Comparison of ENCODE assay signal across 10 mouse cellular contexts in genomic region chr4:46657116-46657515, GRCm38 (mm10). TPM values are rescaled to one million over a fixed set of nuclear protein-coding genes. Genes with fewer than 3 reads are reported as not detected.
A peak's percentile ranks its signal among the peaks of the same experiment; 100 is the strongest.
DNase-seq lines count a peak whose midpoint lies in the region; ATAC-seq and TF ChIP-seq lines count a peak whose summit lies in the region.
"Had no signal": no experiment of that assay in that cellular context is flagged by ENCODE, and none has a peak within 500 bp of the region (broad histone marks: within the 10 kb centered on the region; RNA-seq: fewer than 3 reads in every experiment).

No protein-coding gene starts in this region.

- TF ChIP-seq CTCF in intestine, postnatal 0 days (IDR thresholded peaks at IDR 0.05; ENCODE audit: low read depth): peak; percentile 88
- TF ChIP-seq CTCF in G1E (IDR thresholded peaks at IDR 0.05; ENCODE audit: low read depth, low read length): peak; percentile 84

- H3K4me3 ChIP-seq in intestine, postnatal 0 days (ENCODE audit: low read depth, low read length): no peak overlapping the region
- no peak overlapping the region for H3K4me3 ChIP-seq in intestine, embryonic 16.5 days (ENCODE audit: low read length)
- H3K4me3 ChIP-seq in G1E (ENCODE audit: low read depth, low read length): no peak overlapping the region
- H3K4me3 ChIP-seq in midbrain, embryonic 15.5 days: no peak overlapping the region
- H3K4me3 ChIP-seq: embryonic facial prominence, embryonic 15.5 days had no signal

- H3K27ac ChIP-seq in intestine, postnatal 0 days (ENCODE audit: low read depth, low read length): no peak overlapping the region
- no peak overlapping the region for H3K27ac ChIP-seq in intestine, embryonic 16.5 days (ENCODE audit: low read length)
- no peak overlapping the region for H3K27ac ChIP-seq in midbrain, embryonic 15.5 days
- H3K27ac ChIP-seq: embryonic facial prominence, embryonic 15.5 days; macrophage had no signal

- WGBS in intestine, postnatal 0 days: 8% methylated on average over 5 of the region's 5 CpGs
- 9% methylated on average over 5 of the region's 5 CpGs for WGBS in intestine, embryonic 16.5 days
- 13% methylated on average over 5 of the region's 5 CpGs for WGBS in midbrain, embryonic 15.5 days

- no peak for ATAC-seq in intestine, postnatal 0 days
- ATAC-seq in intestine, embryonic 16.5 days: no peak
- ATAC-seq in G1E (ENCODE audit: extremely low read depth, insufficient number of reproducible peaks, low FRiP score, poor library complexity, severe bottlenecking): peak; percentile 34; the same call in 1 of the 2 replicates
- ATAC-seq in cerebellum, adult (ENCODE audit: insufficient number of reproducible peaks, low FRiP score, low TSS enrichment): peak; percentile 67; the same call in 1 of the 2 replicates
- peak; percentile 28 for ATAC-seq in frontal cortex, adult (ENCODE audit: low TSS enrichment)
- ATAC-seq in midbrain, embryonic 15.5 days (replicated peaks): 0 out of 2 replicates have a peak, but pooled peaks have one; percentile 42

- H3K9ac ChIP-seq in intestine, postnatal 0 days (ENCODE audit: low read depth, low read length): no peak overlapping the region
- H3K9ac ChIP-seq in intestine, embryonic 16.5 days (ENCODE audit: low read depth, low read length): no peak overlapping the region
- H3K9ac ChIP-seq in midbrain, embryonic 15.5 days: no peak overlapping the region
- H3K9ac ChIP-seq: embryonic facial prominence, embryonic 15.5 days had no signal

- H3K4me2 ChIP-seq in intestine, postnatal 0 days (replicated peaks; ENCODE audit: low read depth): no peak overlapping the region
- no peak overlapping the region for H3K4me2 ChIP-seq in intestine, embryonic 16.5 days (ENCODE audit: low read depth, low read length)
- no peak overlapping the region for H3K4me2 ChIP-seq in midbrain, embryonic 15.5 days
- H3K4me2 ChIP-seq: embryonic facial prominence, embryonic 15.5 days had no signal

- H3K9me3 ChIP-seq in intestine, postnatal 0 days (ENCODE audit: control insufficient read depth): no peaks in the 10 kb centered on the region
- no peaks in the 10 kb centered on the region for H3K9me3 ChIP-seq in intestine, embryonic 16.5 days (ENCODE audit: control insufficient read depth, low read length)
- no peaks in the 10 kb centered on the region for H3K9me3 ChIP-seq in G1E (replicated peaks)
- no peaks in the 10 kb centered on the region for H3K9me3 ChIP-seq in midbrain, embryonic 15.5 days
- H3K9me3 ChIP-seq: embryonic facial prominence, embryonic 15.5 days had no signal

- 0 out of 2 replicates have a peak, but pooled peaks cover 4% of the 10 kb centered on the region for H3K27me3 ChIP-seq in intestine, postnatal 0 days (replicated peaks; ENCODE audit: control insufficient read depth, insufficient read depth, low read length)
- no peaks in the 10 kb centered on the region for H3K27me3 ChIP-seq in intestine, embryonic 16.5 days (replicated peaks; ENCODE audit: control insufficient read depth, insufficient read depth, low read length)
- H3K27me3 ChIP-seq in G1E (ENCODE audit: insufficient read depth, low read length): peaks cover 30% of the 10 kb centered on the region
- H3K27me3 ChIP-seq in midbrain, embryonic 15.5 days (replicated peaks): peaks cover 11% of the 10 kb centered on the region

- H3K4me1 ChIP-seq in intestine, postnatal 0 days (replicated peaks; ENCODE audit: control insufficient read depth, insufficient read depth, low read length): no peaks in the 10 kb centered on the region
- H3K4me1 ChIP-seq in intestine, embryonic 16.5 days (ENCODE audit: control insufficient read depth, insufficient read depth, low read length): no peaks in the 10 kb centered on the region
- H3K4me1 ChIP-seq in G1E (ENCODE audit: insufficient read depth, low read depth, low read length): peaks cover 5% of the 10 kb centered on the region; the same call in 1 of the 2 replicates
- no peaks in the 10 kb centered on the region for H3K4me1 ChIP-seq in midbrain, embryonic 15.5 days
- H3K4me1 ChIP-seq: embryonic facial prominence, embryonic 15.5 days had no signal

- no peaks in the 10 kb centered on the region for H3K36me3 ChIP-seq in intestine, postnatal 0 days (ENCODE audit: control insufficient read depth, insufficient read depth)
- H3K36me3 ChIP-seq in intestine, embryonic 16.5 days (ENCODE audit: control insufficient read depth, insufficient read depth, low read length): no peaks in the 10 kb centered on the region
- H3K36me3 ChIP-seq in G1E (replicated peaks): no peaks in the 10 kb centered on the region
- no peaks in the 10 kb centered on the region for H3K36me3 ChIP-seq in midbrain, embryonic 15.5 days (replicated peaks)
- H3K36me3 ChIP-seq: embryonic facial prominence, embryonic 15.5 days had no signal

- DNase-seq in G1E (ENCODE audit: low spot score): peak; percentile 28
- DNase-seq in layer of hippocampus, postnatal 25 days (ENCODE audit: extremely low spot score in 1 of 2, low spot score in 1 of 2): peak; percentile 62 to 90
- DNase-seq in testis, postnatal 10 days (ENCODE audit: low spot score): peak; percentile 90

RNA-seq across cellular contexts. Expression of gene Tbc1d2, which starts 7.1 kb away (rescaled TPM):
- 5.1 and 5.2 TPM in 2 replicates for polyA plus RNA-seq in intestine, postnatal 0 days (2015; fragmentation: Nextera tagmentation; extraction: Ambion mirVana)
- 7.4 and 7.7 TPM in 2 replicates for polyA plus RNA-seq in intestine, embryonic 16.5 days (2015; fragmentation: Nextera tagmentation; extraction: Ambion mirVana)
- total RNA-seq in G1E (2014; fragmentation: Nextera tagmentation) (not detected in 2 replicates), G1E (2017) (0.12 and 0.16 TPM in 2 replicates)
- 0.01 TPM in 1 of 2 replicates, not detected in the other for polyA plus RNA-seq in G1E (2012)
- total RNA-seq in layer of hippocampus, postnatal 25 days (2021): 1 to 10 TPM; 1.8 to 3.6 TPM
- 0.61 and 0.88 TPM in 2 replicates for polyA plus RNA-seq in midbrain, embryonic 15.5 days (2015; fragmentation: Nextera tagmentation; extraction: Ambion mirVana)

RNA-seq across cellular contexts. Expression of gene Coro2a, which starts 55.1 kb away (rescaled TPM):
- 53.0 and 59.7 TPM in 2 replicates for polyA plus RNA-seq in intestine, postnatal 0 days (2015; fragmentation: Nextera tagmentation; extraction: Ambion mirVana)
- 99.8 and 112 TPM in 2 replicates for polyA plus RNA-seq in intestine, embryonic 16.5 days (2015; fragmentation: Nextera tagmentation; extraction: Ambion mirVana)
- total RNA-seq in G1E (2014; fragmentation: Nextera tagmentation) (148 and 158 TPM in 2 replicates), G1E (2017) (79.5 and 79.6 TPM in 2 replicates)
- polyA plus RNA-seq in G1E (2012): 480 and 501 TPM in 2 replicates
- total RNA-seq in layer of hippocampus, postnatal 25 days (2021): 10 to 100 TPM; 17.3 to 18.6 TPM
- polyA plus RNA-seq in midbrain, embryonic 15.5 days (2015; fragmentation: Nextera tagmentation; extraction: Ambion mirVana): 6.8 and 8.1 TPM in 2 replicates

Comparison
In these comparisons a context has a peak if more than half of its experiments do, and no peak if none do; other contexts are left out.
1. ATAC-seq: peak in G1E (single experiment), cerebellum, adult (single experiment), frontal cortex, adult (single experiment) and midbrain, embryonic 15.5 days (single experiment); none in intestine, postnatal 0 days (single experiment) and intestine, embryonic 16.5 days (single experiment).
2. DNase-seq: peak in every context shown above with its lines; median percentile 90 in testis, postnatal 10 days; 76 in layer of hippocampus, postnatal 25 days; 28 in G1E.